Mouse (Mus musculus): ENCODE measurements around the gene Myof.

- TF ChIP-seq CTCF (IDR thresholded peaks at IDR 0.05; ENCODE audit: control insufficient read depth, insufficient read depth, insufficient replicate concordance, low read depth, low read length) (no peak), POLR2A (IDR thresholded peaks at IDR 0.05; ENCODE audit: control insufficient read depth, low read depth, low read length) (no peak)
These were observed 12.4 kb upstream of the Myof start for GRCm38 (mm10) chr19:38055798-38056197.
